Mouse (Mus musculus) midbrain, embryonic 10.5 days (tissue): ENCODE data around the gene Ncapg. TPM values are rescaled to one million over a fixed set of nuclear protein-coding genes. Genes with fewer than 3 reads are reported as not detected.
"Not testable (repeated sequence)": the region's sequence is repeated elsewhere in the genome, so short reads cannot be mapped to it uniquely, and the experiment has no call there.

ENCODE experiments used
- DNase-seq: peaks from one replicate; pipeline ENCODE4 v3.0.0-alpha.2; 2017; ENCODE audit warnings: low spot score
- H3K27ac ChIP-seq: fragments of 300-500 bp; sonication (generic); replicated peaks from 2 replicates; pipeline ENCODE4 v1.5.1; 2016; ENCODE audit warnings: mild to moderate bottlenecking
- H3K27me3 ChIP-seq: fragments of 300-500 bp; sonication (generic); 2 replicates; pipeline ENCODE4 v1.6.1; 2016; ENCODE audit warnings: low read depth, mild to moderate bottlenecking; ENCODE audit not compliant: poor library complexity, severe bottlenecking
- H3K36me3 ChIP-seq: fragments of 300-500 bp; sonication (generic); 2 replicates; pipeline ENCODE4 v1.6.1; 2016; ENCODE audit warnings: mild to moderate bottlenecking, moderate library complexity
- H3K4me1 ChIP-seq: fragments of 300-500 bp; sonication (generic); 2 replicates; pipeline ENCODE4 v1.6.1; 2016
- H3K4me3 ChIP-seq: fragments of 300-500 bp; sonication (generic); 2 replicates; pipeline ENCODE4 v1.5.1; 2016; ENCODE audit warnings: mild to moderate bottlenecking, moderate library complexity
- H3K9me3 ChIP-seq: fragments of 300-500 bp; sonication (generic); replicated peaks from 2 replicates; pipeline ENCODE4 v1.6.1; 2016; ENCODE audit warnings: mild to moderate bottlenecking
- WGBS: fragments of 180-500 bp; shearing (Covaris S2); methylation state at CpG from one replicate; pipeline ENCODE4 v1.1.7; 2016; 5-methylcytosine and 5-hydroxymethylcytosine counted together
- polyA plus RNA-seq: library from polyadenylated mRNA; unstranded; fragments of >200 nt; fragmentation: Nextera tagmentation; extraction: Ambion mirVana; gene quantifications from 2 replicates; pipeline ENCODE4 v1.2.1, GENCODE M21; 2016

Gene Ncapg
- 72.8 and 75.1 TPM in 2 replicates for polyA plus RNA-seq

GRCm38 (mm10) chr5:45669598-45670279 is at the start of gene Ncapg:
TSS of gene Ncapg (plus strand) at chr5:45669919.
- Histone ChIP-seq H3K27ac (peak within 1 kb of the TSS; percentile 95), H3K36me3 (peaks cover 28% of the 10 kb centered on the region), H3K9me3 (no peaks in the 10 kb centered on the region), H3K27me3 (no peaks in the 10 kb centered on the region), H3K4me1 (peaks cover 14% of the 10 kb centered on the region), H3K4me3 (peak within 1 kb of the TSS; percentile 91)
- WGBS = under 1% methylated on average over 66 of the region's 66 CpGs
- peak; percentile 100 for DNase-seq

GRCm38 (mm10) chr5:45621511-45621910 is 48.2 kb upstream of the Ncapg start:
- Histone ChIP-seq H3K4me1 (no peaks in the 10 kb centered on the region), H3K27ac (no peak overlapping the region), H3K36me3 (no peaks in the 10 kb centered on the region), H3K4me3 (no peak overlapping the region), H3K27me3 (no peaks in the 10 kb centered on the region), H3K9me3 (peaks cover 16% of the 10 kb centered on the region)
- no peak for DNase-seq
- 48% methylated on average over 3 of the region's 3 CpGs for WGBS

- Histone ChIP-seq H3K4me3 (no peak overlapping the region), H3K4me1 (no peaks in the 10 kb centered on the region), H3K27ac (no peak overlapping the region), H3K36me3 (no peaks in the 10 kb centered on the region), H3K9me3 (peaks cover 16% of the 10 kb centered on the region), H3K27me3 (no peaks in the 10 kb centered on the region)
- DNase-seq = no peak
- 74% methylated on average over 1 of the region's 1 CpGs for WGBS
Measured at GRCm38 (mm10) chr5:45627771-45628170, 41.9 kb upstream of the Ncapg start.

- no peak overlapping the region for H3K4me3 ChIP-seq
- no peak for DNase-seq
- H3K9me3 ChIP-seq = peaks cover 7% of the 10 kb centered on the region
- no peaks in the 10 kb centered on the region for H3K27me3 ChIP-seq
- no peaks in the 10 kb centered on the region for H3K36me3 ChIP-seq
- H3K27ac ChIP-seq = no peak overlapping the region
- H3K4me1 ChIP-seq = no peaks in the 10 kb centered on the region
Measured at GRCm38 (mm10) chr5:45629470-45629869, 40.2 kb upstream of the Ncapg start.

GRCm38 (mm10) chr5:45638378-45638777 is 31.3 kb upstream of the Ncapg start:
- DNase-seq = no peak
- Histone ChIP-seq H3K27me3 (peaks cover 41% of the 10 kb centered on the region), H3K4me1 (peaks cover 9% of the 10 kb centered on the region), H3K36me3 (no peaks in the 10 kb centered on the region), H3K27ac (no peak overlapping the region), H3K4me3 (peak overlapping the region; percentile 78; the same call in 1 of the 2 replicates), H3K9me3 (no peaks in the 10 kb centered on the region)
- WGBS = 81% methylated on average over 3 of the region's 3 CpGs

GRCm38 (mm10) chr5:45638806-45639714 is 30.7 kb upstream of the Ncapg start, which contains the start of gene Fam184b:
TSS of gene Fam184b (minus strand) at chr5:45639614.
- DNase-seq = peak; percentile 51
- Histone ChIP-seq H3K27ac (peak within 1 kb of the TSS; percentile 65), H3K27me3 (peaks cover 41% of the 10 kb centered on the region), H3K4me3 (peak within 1 kb of the TSS; percentile 78), H3K9me3 (no peaks in the 10 kb centered on the region), H3K36me3 (no peaks in the 10 kb centered on the region), H3K4me1 (peaks cover 9% of the 10 kb centered on the region)
- 1% methylated on average over 48 of the region's 48 CpGs for WGBS

- 3% methylated on average over 8 of the region's 8 CpGs for WGBS
- Histone ChIP-seq H3K4me3 (peak overlapping the region; percentile 78), H3K36me3 (no peaks in the 10 kb centered on the region), H3K9me3 (no peaks in the 10 kb centered on the region), H3K4me1 (peaks cover 9% of the 10 kb centered on the region), H3K27me3 (peaks cover 41% of the 10 kb centered on the region), H3K27ac (no peak overlapping the region)
- peak; percentile 34 for DNase-seq
Measured at GRCm38 (mm10) chr5:45639715-45640092, 30.0 kb upstream of the Ncapg start.

- Histone ChIP-seq H3K9me3 (no peaks in the 10 kb centered on the region), H3K27me3 (no peaks in the 10 kb centered on the region), H3K4me3 (no peak overlapping the region), H3K36me3 (no peaks in the 10 kb centered on the region), H3K27ac (no peak overlapping the region), H3K4me1 (no peaks in the 10 kb centered on the region)
- WGBS = 94% methylated on average over 2 of the region's 2 CpGs
- DNase-seq = no peak
Measured at GRCm38 (mm10) chr5:45651026-45651703, 18.6 kb upstream of the Ncapg start.

- H3K36me3 ChIP-seq, H3K27ac ChIP-seq, H3K4me1 ChIP-seq, H3K27me3 ChIP-seq, DNase-seq, H3K4me3 ChIP-seq: not testable (repeated sequence)
- peaks cover 15% of the 10 kb centered on the region for H3K9me3 ChIP-seq
- 93% methylated on average over 13 of the region's 13 CpGs for WGBS
Measured at GRCm38 (mm10) chr5:45658406-45658805, 11.3 kb upstream of the Ncapg start.

- 54% methylated on average over 3 of the region's 3 CpGs for WGBS
- H3K4me1 ChIP-seq = peaks cover 14% of the 10 kb centered on the region
- H3K36me3 ChIP-seq = peaks cover 16% of the 10 kb centered on the region
- no peaks in the 10 kb centered on the region for H3K9me3 ChIP-seq
- H3K27ac ChIP-seq = no peak overlapping the region
- H3K4me3 ChIP-seq = peak overlapping the region; percentile 91
- H3K27me3 ChIP-seq = no peaks in the 10 kb centered on the region
- DNase-seq = no peak
Measured at GRCm38 (mm10) chr5:45668324-45668723, 1.4 kb upstream of the Ncapg start.

GRCm38 (mm10) chr5:45668831-45669230 is 888 bp upstream of the Ncapg start:
- H3K36me3 ChIP-seq = peaks cover 21% of the 10 kb centered on the region
- peaks cover 14% of the 10 kb centered on the region for H3K4me1 ChIP-seq
- WGBS = 3% methylated on average over 3 of the region's 3 CpGs
- H3K27me3 ChIP-seq = no peaks in the 10 kb centered on the region
- peak overlapping the region; percentile 91 for H3K4me3 ChIP-seq
- no peak for DNase-seq
- H3K9me3 ChIP-seq = no peaks in the 10 kb centered on the region
- peak overlapping the region; percentile 95 for H3K27ac ChIP-seq

GRCm38 (mm10) chr5:45669234-45669597 is 503 bp upstream of the Ncapg start:
- under 1% methylated on average over 27 of the region's 27 CpGs for WGBS

More at GRCm38 (mm10) chr5:45669234-45669597, 503 bp upstream of the Ncapg start:
- no peaks in the 10 kb centered on the region for H3K9me3 ChIP-seq
- peak overlapping the region; percentile 91 for H3K4me3 ChIP-seq
- DNase-seq = no peak
- peak overlapping the region; percentile 95 for H3K27ac ChIP-seq
- peaks cover 14% of the 10 kb centered on the region for H3K4me1 ChIP-seq
- no peaks in the 10 kb centered on the region for H3K27me3 ChIP-seq
- H3K36me3 ChIP-seq = peaks cover 22% of the 10 kb centered on the region
